Mouse (Mus musculus) testis, adult 2 months (tissue): ENCODE data around the gene Hist2h2ab.

Experiments
- CTCF ChIP-seq: fragments of 200-500 bp; IDR thresholded peaks from 2 replicates; pipeline ENCODE4 v1.5.1; 2012; ENCODE audit warnings: low read depth, mild to moderate bottlenecking, inconsistent platforms, low read length, moderate library complexity; ENCODE audit not compliant: control insufficient read depth, insufficient read depth, insufficient replicate concordance
- POLR2A ChIP-seq: fragments of 200-500 bp; IDR thresholded peaks from 2 replicates; pipeline ENCODE4 v1.6.1; 2012; ENCODE audit warnings: low read depth, mild to moderate bottlenecking, inconsistent platforms, low read length, moderate library complexity; ENCODE audit not compliant: control insufficient read depth

DNA sequence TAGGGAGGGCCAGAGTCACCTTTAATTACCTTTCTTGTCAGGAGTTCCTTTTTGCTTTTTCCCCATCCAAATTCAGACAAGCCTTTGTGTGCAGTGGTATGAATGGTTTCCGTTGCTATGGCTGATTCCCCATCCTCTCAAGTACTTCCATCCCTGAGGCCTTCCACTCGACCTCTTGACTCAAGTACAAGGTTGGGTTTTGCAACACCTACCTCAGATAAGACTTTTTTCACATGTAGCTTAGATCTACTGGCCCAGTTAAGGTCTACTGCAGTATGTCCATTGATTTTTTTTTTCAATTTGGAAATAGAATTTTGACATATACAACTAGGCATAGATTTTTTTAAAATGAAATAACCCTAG, 12.1 kb downstream of the Hist2h2ab start:
- TF ChIP-seq CTCF (no peak), POLR2A (no peak)
